Mouse (Mus musculus) hindbrain, embryonic 14.5 days (tissue): ENCODE results near the gene Rnf182. TPM values are rescaled to one million over a fixed set of nuclear protein-coding genes. Genes with fewer than 3 reads are reported as not detected.

Experiments used
- ATAC-seq: fragments of 200-750 bp; cut with Nextera tagmentation; 2 replicates; pipeline ENCODE4 v1.8.0; 2017; ENCODE audit warnings: moderate number of reproducible peaks, mild to moderate bottlenecking, moderate TSS enrichment, moderate library complexity; ENCODE audit not compliant: low FRiP score
- DNase-seq: peaks from one replicate; pipeline ENCODE4 v3.0.0-alpha.2; 2015; ENCODE audit warnings: low spot score
- H3K27ac ChIP-seq: fragments of 300-500 bp; sonication (generic); 2 replicates; pipeline ENCODE4 v1.5.1; 2014; ENCODE audit warnings: mild to moderate bottlenecking, moderate library complexity
- H3K27me3 ChIP-seq: fragments of 300-500 bp; sonication (generic); 2 replicates; pipeline ENCODE4 v1.6.1; 2014; ENCODE audit warnings: mild to moderate bottlenecking, low read length, mixed read lengths; ENCODE audit not compliant: control insufficient read depth, insufficient read depth
- H3K36me3 ChIP-seq: fragments of 300-500 bp; sonication (generic); replicated peaks from 2 replicates; pipeline ENCODE4 v1.6.1; 2014; ENCODE audit not compliant: control insufficient read depth, insufficient read depth
- H3K4me1 ChIP-seq: fragments of 300-500 bp; sonication (generic); replicated peaks from 2 replicates; pipeline ENCODE4 v1.6.1; 2014; ENCODE audit warnings: antibody characterized with exemption, low read length, mixed read lengths; ENCODE audit not compliant: control insufficient read depth, insufficient read depth
- H3K4me2 ChIP-seq: fragments of 300-500 bp; sonication (generic); replicated peaks from 2 replicates; pipeline ENCODE4 v1.6.1; 2014; ENCODE audit warnings: mild to moderate bottlenecking, moderate library complexity
- H3K4me3 ChIP-seq: fragments of 300-500 bp; sonication (generic); replicated peaks from 2 replicates; pipeline ENCODE4 v1.5.1; 2014; ENCODE audit warnings: mild to moderate bottlenecking, low read length
- H3K9ac ChIP-seq: fragments of 300-500 bp; sonication (generic); 2 replicates; pipeline ENCODE4 v1.6.1; 2014
- H3K9me3 ChIP-seq: fragments of 300-500 bp; sonication (generic); 2 replicates; pipeline ENCODE4 v1.6.1; 2016; ENCODE audit warnings: low read length; ENCODE audit not compliant: control insufficient read depth
- WGBS: fragments of 180-500 bp; shearing (Covaris S2); extraction: QIAGEN DNeasy Blood & Tissue Kit; methylation state at CpG from one replicate; pipeline ENCODE4 v1.1.7; 2014; 5-methylcytosine and 5-hydroxymethylcytosine counted together
- polyA plus RNA-seq: library from polyadenylated mRNA; unstranded; fragments of >200 nt; fragmentation: Nextera tagmentation; extraction: Ambion mirVana; gene quantifications from 2 replicates; pipeline ENCODE4 v1.2.1, GENCODE M21; 2014

The Rnf182 gene
- 35.6 and 35.8 TPM in 2 replicates for polyA plus RNA-seq

- Histone ChIP-seq H3K4me2 (peak within 1 kb of the TSS; percentile 67), H3K27ac (peak within 1 kb of the TSS; percentile 84), H3K4me1 (peaks cover 18% of the 10 kb centered on the region), H3K4me3 (peak within 1 kb of the TSS; percentile 75), H3K9me3 (no peaks in the 10 kb centered on the region), H3K9ac (peak within 1 kb of the TSS; percentile 84), H3K36me3 (no peaks in the 10 kb centered on the region), H3K27me3 (no peaks in the 10 kb centered on the region)
- DNase-seq (peak; percentile 80), ATAC-seq (peak; percentile 95)
- under 1% methylated on average over 47 of the region's 58 CpGs for WGBS
Observed at GRCm38 (mm10) chr13:43615577-43616254, at the start of gene Rnf182. Gene Rnf182, plus strand, starts transcription at chr13:43615710.

DNA sequence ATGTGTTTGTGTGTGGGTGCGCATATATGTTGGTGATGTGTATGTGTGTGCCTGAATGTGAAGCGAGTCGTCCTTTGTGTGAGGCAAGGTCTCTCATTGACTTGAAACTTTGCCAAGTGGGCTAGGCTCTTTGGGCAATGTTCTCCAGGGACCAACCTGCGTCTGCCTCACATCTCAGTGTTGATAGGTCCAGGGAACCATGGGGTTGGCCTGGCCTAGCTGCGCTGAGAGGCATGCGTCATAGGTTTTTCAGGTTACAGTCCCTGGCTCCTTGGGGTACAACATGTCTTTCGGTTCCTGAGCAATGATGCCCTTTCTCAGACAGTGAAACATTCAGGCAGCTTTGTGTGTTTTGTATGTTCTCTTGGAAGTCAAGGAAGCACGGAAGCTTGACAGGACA is 49.3 kb upstream of the Rnf182 start:
- no peaks in the 10 kb centered on the region for H3K9me3 ChIP-seq
- H3K4me1 ChIP-seq: no peaks in the 10 kb centered on the region
- no peak for DNase-seq
- H3K9ac ChIP-seq: no peak overlapping the region
- no peak overlapping the region for H3K27ac ChIP-seq
- ATAC-seq: no peak
- 87% methylated on average over 8 of the region's 8 CpGs for WGBS
- H3K4me2 ChIP-seq: no peak overlapping the region
- no peaks in the 10 kb centered on the region for H3K36me3 ChIP-seq
- no peaks in the 10 kb centered on the region for H3K27me3 ChIP-seq
- no peak overlapping the region for H3K4me3 ChIP-seq

- ATAC-seq (no peak), DNase-seq (no peak)
- no peaks in the 10 kb centered on the region for H3K27me3 ChIP-seq
- H3K4me1 ChIP-seq: no peaks in the 10 kb centered on the region
- H3K4me3 ChIP-seq: no peak overlapping the region
- no peak overlapping the region for H3K4me2 ChIP-seq
- H3K27ac ChIP-seq: no peak overlapping the region
- H3K36me3 ChIP-seq: no peaks in the 10 kb centered on the region
- WGBS: 70% methylated on average over 24 of the region's 25 CpGs
- no peaks in the 10 kb centered on the region for H3K9me3 ChIP-seq
- H3K9ac ChIP-seq: no peak overlapping the region
Observed at GRCm38 (mm10) chr13:43567141-43567891, 48.2 kb upstream of the Rnf182 start.

DNA sequence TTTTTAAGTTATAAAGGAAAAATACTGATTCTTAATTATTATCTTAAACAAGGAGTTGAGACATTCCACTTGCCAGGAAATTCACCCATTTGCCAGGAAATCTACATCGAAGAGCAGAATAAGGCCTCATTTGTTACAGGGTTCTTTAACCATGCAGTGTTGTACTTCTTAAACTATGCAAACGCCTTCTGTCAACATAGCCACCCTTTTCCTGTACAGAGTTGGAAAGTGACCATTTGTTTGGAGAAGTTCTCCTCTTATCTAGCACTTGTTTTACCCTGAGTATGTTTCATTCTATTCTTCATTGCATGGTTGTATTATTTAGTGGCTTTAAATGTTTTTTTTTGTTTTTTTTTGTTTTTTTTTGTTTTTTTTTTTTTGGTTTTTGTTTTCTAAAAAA is 41.5 kb upstream of the Rnf182 start:
- Histone ChIP-seq H3K4me3 (no peak overlapping the region), H3K9me3 (no peaks in the 10 kb centered on the region), H3K9ac (no peak overlapping the region), H3K4me1 (no peaks in the 10 kb centered on the region), H3K27ac (no peak overlapping the region), H3K27me3 (no peaks in the 10 kb centered on the region), H3K36me3 (no peaks in the 10 kb centered on the region), H3K4me2 (no peak overlapping the region)
- 87% methylated on average over 2 of the region's 2 CpGs for WGBS
- ATAC-seq (no peak), DNase-seq (no peak)

GRCm38 (mm10) chr13:43575431-43575830 is 40.1 kb upstream of the Rnf182 start:
- H3K4me3 ChIP-seq: no peak overlapping the region
- ATAC-seq: no peak
- no peak for DNase-seq
- WGBS: 93% methylated on average over 5 of the region's 5 CpGs
- no peak overlapping the region for H3K4me2 ChIP-seq
- H3K4me1 ChIP-seq: no peaks in the 10 kb centered on the region
- no peak overlapping the region for H3K27ac ChIP-seq
- H3K9me3 ChIP-seq: no peaks in the 10 kb centered on the region
- no peak overlapping the region for H3K9ac ChIP-seq
- H3K27me3 ChIP-seq: no peaks in the 10 kb centered on the region
- no peaks in the 10 kb centered on the region for H3K36me3 ChIP-seq

DNA sequence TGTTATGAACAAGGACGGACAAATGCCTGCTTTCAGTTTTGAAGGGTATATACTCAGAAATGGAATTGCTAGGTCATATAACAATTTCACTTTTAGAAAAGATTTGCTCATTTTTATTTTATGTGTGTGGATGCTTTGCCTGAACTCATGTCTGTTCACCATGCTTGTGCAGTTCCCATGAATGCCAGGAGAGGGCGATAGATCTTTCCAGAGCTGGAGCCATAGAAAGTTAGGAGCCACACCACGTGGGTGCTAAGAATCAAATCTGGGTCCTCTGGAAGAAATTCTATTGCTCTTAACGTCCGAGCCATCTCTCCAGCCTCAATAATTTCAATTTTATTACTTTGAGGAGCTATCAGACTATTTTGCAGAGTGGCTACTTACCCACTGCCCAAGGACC is 38.3 kb upstream of the Rnf182 start:
- ATAC-seq: no peak
- H3K9me3 ChIP-seq: no peaks in the 10 kb centered on the region
- H3K4me1 ChIP-seq: no peaks in the 10 kb centered on the region
- 67% methylated on average over 5 of the region's 5 CpGs for WGBS
- no peak overlapping the region for H3K27ac ChIP-seq
- H3K36me3 ChIP-seq: no peaks in the 10 kb centered on the region
- H3K9ac ChIP-seq: no peak overlapping the region
- H3K27me3 ChIP-seq: no peaks in the 10 kb centered on the region
- no peak overlapping the region for H3K4me3 ChIP-seq
- DNase-seq: no peak
- H3K4me2 ChIP-seq: no peak overlapping the region

DNA sequence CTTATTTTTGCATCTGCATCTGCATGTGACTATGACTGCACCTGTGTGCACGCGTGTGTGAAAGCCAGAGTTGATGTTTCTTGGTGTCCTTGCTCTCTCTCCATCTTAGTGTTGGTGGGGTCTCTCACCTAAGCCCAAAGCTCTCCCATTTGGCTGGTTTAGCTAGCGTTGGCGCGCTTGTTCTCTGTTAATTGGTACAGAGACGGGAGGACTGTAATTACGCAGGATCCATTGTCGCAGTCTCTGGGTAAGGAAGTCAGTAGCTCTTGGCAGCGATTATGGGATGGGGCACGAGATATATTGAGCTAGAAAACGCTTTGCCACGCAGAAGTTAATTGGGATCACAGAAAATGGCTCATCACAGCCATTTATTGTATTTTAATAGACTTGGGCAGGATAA is 37.7 kb upstream of the Rnf182 start:
- Histone ChIP-seq H3K27me3 (no peaks in the 10 kb centered on the region), H3K9me3 (no peaks in the 10 kb centered on the region), H3K4me3 (no peak overlapping the region), H3K9ac (no peak overlapping the region), H3K4me2 (no peak overlapping the region), H3K36me3 (no peaks in the 10 kb centered on the region), H3K4me1 (no peaks in the 10 kb centered on the region), H3K27ac (no peak overlapping the region)
- WGBS: 79% methylated on average over 12 of the region's 12 CpGs
- DNase-seq (no peak), ATAC-seq (no peak)

- no peak overlapping the region for H3K9ac ChIP-seq
- H3K27me3 ChIP-seq: no peaks in the 10 kb centered on the region
- H3K4me3 ChIP-seq: no peak overlapping the region
- no peaks in the 10 kb centered on the region for H3K4me1 ChIP-seq
- WGBS: 27% methylated on average over 18 of the region's 18 CpGs
- no peak overlapping the region for H3K27ac ChIP-seq
- peak; percentile 62 for DNase-seq
- no peaks in the 10 kb centered on the region for H3K9me3 ChIP-seq
- no peak for ATAC-seq
- H3K4me2 ChIP-seq: no peak overlapping the region
- no peaks in the 10 kb centered on the region for H3K36me3 ChIP-seq
Observed at GRCm38 (mm10) chr13:43579740-43580139, 35.8 kb upstream of the Rnf182 start.

GRCm38 (mm10) chr13:43580661-43581060 is 34.8 kb upstream of the Rnf182 start:
- Histone ChIP-seq H3K36me3 (no peaks in the 10 kb centered on the region), H3K27me3 (no peaks in the 10 kb centered on the region), H3K4me2 (no peak overlapping the region), H3K27ac (no peak overlapping the region), H3K9ac (no peak overlapping the region), H3K9me3 (no peaks in the 10 kb centered on the region), H3K4me3 (no peak overlapping the region), H3K4me1 (no peaks in the 10 kb centered on the region)
- 97% methylated on average over 5 of the region's 5 CpGs for WGBS
- ATAC-seq: no peak
- no peak for DNase-seq
